Mouse (Mus musculus): ENCODE results near the gene Shank1.

- TF ChIP-seq CTCF (IDR thresholded peaks at IDR 0.05; ENCODE audit: extremely low read depth, insufficient read length, insufficient replicate concordance, low read depth, low read length) (no peak), POLR2A (IDR thresholded peaks at IDR 0.05; ENCODE audit: low read depth, low read length) (no peak)
Measured at GRCm38 (mm10) chr7:44344622-44345021, 34.6 kb downstream of the Shank1 start.
